Mouse (Mus musculus): Measurements from ENCODE around the gene Snx29. TPM values are rescaled to one million over a fixed set of nuclear protein-coding genes. Genes with fewer than 3 reads are reported as not detected.

The Snx29 gene
- polyA plus RNA-seq, 1 experiment from 2014 or later = 8.2 TPM

- Histone ChIP-seq H3K4me1 (ENCODE audit: control insufficient read depth, insufficient read depth, low read length) (peaks cover 13% of the 10 kb centered on the region), H3K27me3 (ENCODE audit: control insufficient read depth, insufficient read depth, low read length) (no peaks in the 10 kb centered on the region), H3K9me3 (replicated peaks; ENCODE audit: control insufficient read depth, low read length) (no peaks in the 10 kb centered on the region), H3K4me3 (ENCODE audit: low read length) (no peak overlapping the region), H3K4me2 (ENCODE audit: low read depth, low read length) (no peak overlapping the region), H3K36me3 (ENCODE audit: control insufficient read depth, insufficient read depth) (no peaks in the 10 kb centered on the region), H3K9ac (ENCODE audit: low read length) (no peak overlapping the region), H3K27ac (ENCODE audit: low read length) (no peak overlapping the region)
- no peak for ATAC-seq (replicated peaks; ENCODE audit: extremely low read depth, insufficient read depth, low FRiP score)
- WGBS = 10% methylated on average over 1 of the region's 1 CpGs
These were observed 46.9 kb downstream of the Snx29 start for GRCm38 (mm10) chr16:11369642-11370041.

- Histone ChIP-seq H3K4me3 (ENCODE audit: low read length) (no peak overlapping the region), H3K4me1 (ENCODE audit: control insufficient read depth, insufficient read depth, low read length) (peaks cover 13% of the 10 kb centered on the region), H3K4me2 (ENCODE audit: low read depth, low read length) (no peak overlapping the region), H3K9ac (ENCODE audit: low read length) (no peak overlapping the region), H3K36me3 (ENCODE audit: control insufficient read depth, insufficient read depth) (no peaks in the 10 kb centered on the region), H3K27ac (ENCODE audit: low read length) (no peak overlapping the region), H3K27me3 (ENCODE audit: control insufficient read depth, insufficient read depth, low read length) (no peaks in the 10 kb centered on the region), H3K9me3 (replicated peaks; ENCODE audit: control insufficient read depth, low read length) (no peaks in the 10 kb centered on the region)
- no peak for ATAC-seq (replicated peaks; ENCODE audit: extremely low read depth, insufficient read depth, low FRiP score)
- WGBS = 49% methylated on average over 7 of the region's 7 CpGs
These were observed 47.4 kb downstream of the Snx29 start for GRCm38 (mm10) chr16:11370132-11370544.

GRCm38 (mm10) chr16:11379264-11379663 is 56.6 kb downstream of the Snx29 start:
- H3K27me3 ChIP-seq (ENCODE audit: control insufficient read depth, insufficient read depth, low read length) = no peaks in the 10 kb centered on the region
- H3K36me3 ChIP-seq (ENCODE audit: control insufficient read depth, insufficient read depth) = no peaks in the 10 kb centered on the region
- WGBS = 74% methylated on average over 3 of the region's 3 CpGs
- ATAC-seq (replicated peaks; ENCODE audit: extremely low read depth, insufficient read depth, low FRiP score) = no peak
- H3K4me1 ChIP-seq (ENCODE audit: control insufficient read depth, insufficient read depth, low read length) = no peaks in the 10 kb centered on the region
- H3K9ac ChIP-seq (ENCODE audit: low read length) = no peak overlapping the region
- H3K9me3 ChIP-seq (replicated peaks; ENCODE audit: control insufficient read depth, low read length) = no peaks in the 10 kb centered on the region
- no peak overlapping the region for H3K4me2 ChIP-seq (ENCODE audit: low read depth, low read length)
- no peak overlapping the region for H3K4me3 ChIP-seq (ENCODE audit: low read length)
- no peak overlapping the region for H3K27ac ChIP-seq (ENCODE audit: low read length)

GRCm38 (mm10) chr16:11380038-11380437 is 57.3 kb downstream of the Snx29 start:
- no peak for ATAC-seq (replicated peaks; ENCODE audit: extremely low read depth, insufficient read depth, low FRiP score)
- Histone ChIP-seq H3K4me3 (ENCODE audit: low read length) (no peak overlapping the region), H3K4me1 (ENCODE audit: control insufficient read depth, insufficient read depth, low read length) (no peaks in the 10 kb centered on the region), H3K36me3 (ENCODE audit: control insufficient read depth, insufficient read depth) (no peaks in the 10 kb centered on the region), H3K9me3 (replicated peaks; ENCODE audit: control insufficient read depth, low read length) (no peaks in the 10 kb centered on the region), H3K4me2 (ENCODE audit: low read depth, low read length) (no peak overlapping the region), H3K27ac (ENCODE audit: low read length) (no peak overlapping the region), H3K27me3 (ENCODE audit: control insufficient read depth, insufficient read depth, low read length) (no peaks in the 10 kb centered on the region), H3K9ac (ENCODE audit: low read length) (no peak overlapping the region)
- 90% methylated on average over 5 of the region's 5 CpGs for WGBS

DNA sequence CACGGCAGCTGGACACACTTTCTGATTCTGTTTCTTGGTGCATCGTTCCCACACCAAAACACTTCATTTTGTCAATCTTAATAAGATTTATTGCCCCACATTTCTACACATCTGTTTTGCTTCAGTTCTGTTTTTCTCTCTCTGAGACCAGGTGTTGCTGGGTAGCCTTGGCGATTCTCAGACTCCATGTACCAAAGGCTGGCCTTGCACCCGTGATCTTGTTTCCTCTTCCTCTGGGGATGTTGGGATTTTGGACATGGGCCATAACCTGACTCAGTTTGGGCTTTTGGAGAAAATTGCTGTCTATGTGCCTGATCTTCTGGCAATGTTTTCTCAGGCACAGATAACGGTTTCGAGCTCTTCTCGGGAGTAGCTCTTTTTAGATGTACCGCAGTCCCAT is 58.2 kb downstream of the Snx29 start:
- no peak for ATAC-seq (replicated peaks; ENCODE audit: extremely low read depth, insufficient read depth, low FRiP score)
- Histone ChIP-seq H3K4me3 (ENCODE audit: low read length) (no peak overlapping the region), H3K9ac (ENCODE audit: low read length) (no peak overlapping the region), H3K4me1 (ENCODE audit: control insufficient read depth, insufficient read depth, low read length) (no peaks in the 10 kb centered on the region), H3K27me3 (ENCODE audit: control insufficient read depth, insufficient read depth, low read length) (no peaks in the 10 kb centered on the region), H3K9me3 (replicated peaks; ENCODE audit: control insufficient read depth, low read length) (no peaks in the 10 kb centered on the region), H3K36me3 (ENCODE audit: control insufficient read depth, insufficient read depth) (no peaks in the 10 kb centered on the region), H3K4me2 (ENCODE audit: low read depth, low read length) (no peak overlapping the region), H3K27ac (ENCODE audit: low read length) (no peak overlapping the region)
- 75% methylated on average over 8 of the region's 8 CpGs for WGBS

DNA sequence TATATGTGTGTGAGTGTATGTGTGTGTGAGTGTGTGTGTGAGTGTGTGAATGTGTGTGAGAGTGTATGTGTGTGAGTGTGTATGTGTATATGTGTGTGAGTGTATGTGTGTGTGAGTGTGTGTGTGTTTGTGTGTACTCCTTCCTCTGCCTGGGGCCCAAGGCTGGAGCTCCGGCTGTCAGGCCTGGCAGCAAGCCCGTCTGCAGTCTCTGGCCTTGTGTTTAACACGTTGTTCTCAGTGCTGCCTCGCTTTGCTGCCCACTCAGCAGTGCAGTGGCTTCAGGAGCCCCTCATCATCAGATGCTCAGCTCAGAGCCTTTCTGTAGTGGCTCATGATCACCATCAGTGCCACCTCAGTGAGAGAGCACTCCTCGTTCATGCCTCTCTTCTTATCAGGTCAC is 61.7 kb downstream of the Snx29 start:
- Histone ChIP-seq H3K4me1 (ENCODE audit: control insufficient read depth, insufficient read depth, low read length) (peaks cover under 1% of the 10 kb centered on the region; the same call in 1 of the 2 replicates), H3K27ac (ENCODE audit: low read length) (no peak overlapping the region), H3K9me3 (replicated peaks; ENCODE audit: control insufficient read depth, low read length) (no peaks in the 10 kb centered on the region), H3K4me2 (ENCODE audit: low read depth, low read length) (no peak overlapping the region), H3K27me3 (ENCODE audit: control insufficient read depth, insufficient read depth, low read length) (no peaks in the 10 kb centered on the region), H3K4me3 (ENCODE audit: low read length) (no peak overlapping the region), H3K9ac (ENCODE audit: low read length) (no peak overlapping the region), H3K36me3 (ENCODE audit: control insufficient read depth, insufficient read depth) (no peaks in the 10 kb centered on the region)
- 33% methylated on average over 5 of the region's 5 CpGs for WGBS
- no peak for ATAC-seq (replicated peaks; ENCODE audit: extremely low read depth, insufficient read depth, low FRiP score)

- WGBS = 75% methylated on average over 5 of the region's 5 CpGs
- H3K4me1 ChIP-seq (ENCODE audit: control insufficient read depth, insufficient read depth, low read length) = peaks cover 4% of the 10 kb centered on the region; the same call in 1 of the 2 replicates
- no peaks in the 10 kb centered on the region for H3K27me3 ChIP-seq (ENCODE audit: control insufficient read depth, insufficient read depth, low read length)
- no peak overlapping the region for H3K27ac ChIP-seq (ENCODE audit: low read length)
- ATAC-seq (replicated peaks; ENCODE audit: extremely low read depth, insufficient read depth, low FRiP score) = no peak
- no peak overlapping the region for H3K4me2 ChIP-seq (ENCODE audit: low read depth, low read length)
- H3K4me3 ChIP-seq (ENCODE audit: low read length) = no peak overlapping the region
- no peak overlapping the region for H3K9ac ChIP-seq (ENCODE audit: low read length)
- no peaks in the 10 kb centered on the region for H3K9me3 ChIP-seq (replicated peaks; ENCODE audit: control insufficient read depth, low read length)
- no peaks in the 10 kb centered on the region for H3K36me3 ChIP-seq (ENCODE audit: control insufficient read depth, insufficient read depth)
These were observed 62.4 kb downstream of the Snx29 start for GRCm38 (mm10) chr16:11385150-11385549.

- no peaks in the 10 kb centered on the region for H3K9me3 ChIP-seq (replicated peaks; ENCODE audit: control insufficient read depth, low read length)
- H3K4me1 ChIP-seq (ENCODE audit: control insufficient read depth, insufficient read depth, low read length) = peaks cover 4% of the 10 kb centered on the region; the same call in 1 of the 2 replicates
- no peak overlapping the region for H3K9ac ChIP-seq (ENCODE audit: low read length)
- H3K27ac ChIP-seq (ENCODE audit: low read length) = no peak overlapping the region
- 87% methylated on average over 5 of the region's 5 CpGs for WGBS
- ATAC-seq (replicated peaks; ENCODE audit: extremely low read depth, insufficient read depth, low FRiP score) = no peak
- H3K36me3 ChIP-seq (ENCODE audit: control insufficient read depth, insufficient read depth) = no peaks in the 10 kb centered on the region
- no peak overlapping the region for H3K4me2 ChIP-seq (ENCODE audit: low read depth, low read length)
- no peak overlapping the region for H3K4me3 ChIP-seq (ENCODE audit: low read length)
- no peaks in the 10 kb centered on the region for H3K27me3 ChIP-seq (ENCODE audit: control insufficient read depth, insufficient read depth, low read length)
These were observed 63.1 kb downstream of the Snx29 start for GRCm38 (mm10) chr16:11385798-11386197.

DNA sequence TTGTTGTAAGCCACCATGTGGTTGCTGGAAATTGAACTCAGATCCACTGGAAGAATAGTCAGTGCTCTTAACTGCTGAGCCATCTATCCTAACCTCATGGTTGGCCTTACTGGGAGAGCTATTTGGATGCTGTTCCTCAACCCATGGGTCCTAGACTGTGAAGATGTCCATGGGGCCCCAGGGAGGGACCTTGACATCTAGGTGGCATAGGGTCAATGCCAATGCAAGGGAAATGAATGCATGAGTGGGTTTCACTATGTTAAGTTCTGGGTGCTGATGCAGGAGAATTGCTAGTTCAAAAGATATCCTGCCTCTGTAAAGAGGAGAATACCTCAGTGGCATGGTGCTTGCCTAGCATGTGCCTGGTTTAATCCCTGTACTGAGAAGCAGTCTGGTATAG is 63.5 kb downstream of the Snx29 start:
- Histone ChIP-seq H3K4me1 (ENCODE audit: control insufficient read depth, insufficient read depth, low read length) (peaks cover 4% of the 10 kb centered on the region; the same call in 1 of the 2 replicates), H3K4me3 (ENCODE audit: low read length) (no peak overlapping the region), H3K9ac (ENCODE audit: low read length) (no peak overlapping the region), H3K27ac (ENCODE audit: low read length) (no peak overlapping the region), H3K9me3 (replicated peaks; ENCODE audit: control insufficient read depth, low read length) (no peaks in the 10 kb centered on the region), H3K4me2 (ENCODE audit: low read depth, low read length) (no peak overlapping the region), H3K36me3 (ENCODE audit: control insufficient read depth, insufficient read depth) (no peaks in the 10 kb centered on the region), H3K27me3 (ENCODE audit: control insufficient read depth, insufficient read depth, low read length) (no peaks in the 10 kb centered on the region)
- ATAC-seq (replicated peaks; ENCODE audit: extremely low read depth, insufficient read depth, low FRiP score) = no peak

DNA sequence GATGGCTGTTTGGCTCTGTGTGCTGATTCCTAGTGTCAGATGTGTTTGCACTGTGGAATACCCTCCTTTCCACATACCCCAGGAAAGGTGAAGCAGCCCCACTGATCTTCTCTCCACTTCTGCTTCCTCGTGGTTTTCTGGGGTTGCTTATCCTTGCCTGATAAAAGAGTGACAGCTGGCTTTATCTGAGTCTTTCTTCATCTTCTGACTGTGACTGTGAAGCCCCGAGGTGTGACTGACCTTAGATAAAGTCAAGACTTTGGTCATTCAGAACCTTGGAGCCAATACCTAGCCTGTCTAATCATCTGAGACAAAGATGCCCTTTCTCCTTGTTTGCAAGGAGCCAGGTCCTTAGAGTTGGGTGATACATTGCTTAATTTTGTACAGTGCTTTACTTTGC is 65.4 kb downstream of the Snx29 start:
- Histone ChIP-seq H3K4me1 (ENCODE audit: control insufficient read depth, insufficient read depth, low read length) (peaks cover 4% of the 10 kb centered on the region; the same call in 1 of the 2 replicates), H3K27ac (ENCODE audit: low read length) (no peak overlapping the region), H3K27me3 (ENCODE audit: control insufficient read depth, insufficient read depth, low read length) (no peaks in the 10 kb centered on the region), H3K4me3 (ENCODE audit: low read length) (no peak overlapping the region), H3K9me3 (replicated peaks; ENCODE audit: control insufficient read depth, low read length) (no peaks in the 10 kb centered on the region), H3K4me2 (ENCODE audit: low read depth, low read length) (no peak overlapping the region), H3K36me3 (ENCODE audit: control insufficient read depth, insufficient read depth) (no peaks in the 10 kb centered on the region), H3K9ac (ENCODE audit: low read length) (no peak overlapping the region)
- 15% methylated on average over 2 of the region's 2 CpGs for WGBS
- no peak for ATAC-seq (replicated peaks; ENCODE audit: extremely low read depth, insufficient read depth, low FRiP score)
